Mouse (Mus musculus) liver, embryonic 15.5 days (tissue): Measurements from ENCODE around the gene Atp2b4. TPM values are rescaled to one million over a fixed set of nuclear protein-coding genes. Genes with fewer than 3 reads are reported as not detected.

ENCODE experiments used
- ATAC-seq: fragments of 200-750 bp; cut with Nextera tagmentation; 2 replicates; pipeline ENCODE4 v1.8.0; 2017; ENCODE audit warnings: moderate number of reproducible peaks, mild to moderate bottlenecking, moderate library complexity; ENCODE audit not compliant: insufficient read depth
- H3K27ac ChIP-seq: fragments of 300-500 bp; sonication (generic); replicated peaks from 2 replicates; pipeline ENCODE4 v1.5.1; 2015; ENCODE audit warnings: mild to moderate bottlenecking, inconsistent platforms
- H3K27me3 ChIP-seq: fragments of 300-500 bp; sonication (generic); 2 replicates; pipeline ENCODE4 v1.6.1; 2015; ENCODE audit warnings: mild to moderate bottlenecking, inconsistent platforms
- H3K36me3 ChIP-seq: fragments of 300-500 bp; sonication (generic); replicated peaks from 2 replicates; pipeline ENCODE4 v1.6.1; 2015; ENCODE audit warnings: moderate library complexity, mild to moderate bottlenecking, inconsistent platforms
- H3K4me1 ChIP-seq: fragments of 300-500 bp; sonication (generic); replicated peaks from 2 replicates; pipeline ENCODE4 v1.6.1; 2015; ENCODE audit warnings: inconsistent platforms
- H3K4me2 ChIP-seq: fragments of 300-500 bp; sonication (generic); 2 replicates; pipeline ENCODE4 v1.6.1; 2015; ENCODE audit warnings: moderate library complexity, mild to moderate bottlenecking, inconsistent platforms
- H3K4me3 ChIP-seq: fragments of 300-500 bp; sonication (generic); replicated peaks from 2 replicates; pipeline ENCODE4 v1.5.1; 2015; ENCODE audit warnings: mild to moderate bottlenecking, inconsistent platforms
- H3K9ac ChIP-seq: fragments of 300-500 bp; sonication (generic); 2 replicates; pipeline ENCODE4 v1.6.1; 2015; ENCODE audit warnings: moderate library complexity, mild to moderate bottlenecking, inconsistent platforms
- H3K9me3 ChIP-seq: fragments of 300-500 bp; sonication (generic); replicated peaks from 2 replicates; pipeline ENCODE4 v1.6.1; 2016; ENCODE audit warnings: inconsistent platforms
- WGBS: fragments of 180-500 bp; shearing (Covaris S2); methylation state at CpG from one replicate; pipeline ENCODE4 v1.1.7; 2015; ENCODE audit warnings: mixed read lengths; ENCODE audit not compliant: insufficient replicate concordance; 5-methylcytosine and 5-hydroxymethylcytosine counted together
- microRNA-seq: library from miRNA; unstranded; fragments of <30 nt; microRNA quantifications from one replicate; pipeline ENCODE4, GENCODE M21; 2016
- polyA plus RNA-seq: library from polyadenylated mRNA; unstranded; fragments of >200 nt; fragmentation: Nextera tagmentation; extraction: Ambion mirVana; gene quantifications from 2 replicates; pipeline ENCODE4 v1.2.1, GENCODE M21; 2015

The Atp2b4 gene
- polyA plus RNA-seq, 1 experiment from 2014 or later: 37.6 TPM

GRCm38 (mm10) chr1:133656811-133657210 lies 144.0 kb downstream of the Atp2b4 start:
- ATAC-seq: no peak
- peaks cover 45% of the 10 kb centered on the region for H3K36me3 ChIP-seq

DNA sequence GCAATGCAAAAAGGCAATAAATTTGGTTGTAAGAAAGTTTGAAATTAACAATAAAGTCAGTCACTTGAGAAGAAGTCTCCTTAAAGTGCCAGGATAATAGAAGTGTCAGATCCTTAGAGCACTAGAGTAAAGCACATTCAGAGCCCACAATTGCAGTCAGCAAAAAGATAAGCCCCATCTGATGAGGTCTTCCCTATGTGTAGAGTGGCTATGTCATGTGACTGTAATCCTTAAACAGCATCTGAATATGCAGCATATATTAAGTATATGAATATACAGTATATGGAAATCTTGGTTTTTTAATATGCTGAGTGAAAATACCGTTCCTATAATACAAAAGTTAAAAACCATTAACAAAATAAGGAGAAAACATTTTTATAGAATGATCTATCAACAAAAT lies 147.8 kb downstream of the Atp2b4 start:
- peaks cover 30% of the 10 kb centered on the region for H3K4me1 ChIP-seq
- H3K9me3 ChIP-seq: no peaks in the 10 kb centered on the region
- no peak for ATAC-seq
- H3K9ac ChIP-seq: no peak overlapping the region
- H3K27ac ChIP-seq: no peak overlapping the region
- H3K4me2 ChIP-seq: no peak overlapping the region
- peaks cover 44% of the 10 kb centered on the region for H3K36me3 ChIP-seq
- WGBS: 88% methylated on average over 1 of the region's 1 CpGs
- H3K27me3 ChIP-seq: no peaks in the 10 kb centered on the region
- no peak overlapping the region for H3K4me3 ChIP-seq

More at GRCm38 (mm10) chr1:133656811-133657210, 144.0 kb downstream of the Atp2b4 start:
- no peak overlapping the region for H3K4me3 ChIP-seq
- no peak overlapping the region for H3K9ac ChIP-seq
- no peaks in the 10 kb centered on the region for H3K27me3 ChIP-seq
- no peak overlapping the region for H3K4me2 ChIP-seq
- peaks cover 38% of the 10 kb centered on the region for H3K4me1 ChIP-seq
- WGBS: 74% methylated on average over 5 of the region's 5 CpGs
- no peaks in the 10 kb centered on the region for H3K9me3 ChIP-seq
- no peak overlapping the region for H3K27ac ChIP-seq

DNA sequence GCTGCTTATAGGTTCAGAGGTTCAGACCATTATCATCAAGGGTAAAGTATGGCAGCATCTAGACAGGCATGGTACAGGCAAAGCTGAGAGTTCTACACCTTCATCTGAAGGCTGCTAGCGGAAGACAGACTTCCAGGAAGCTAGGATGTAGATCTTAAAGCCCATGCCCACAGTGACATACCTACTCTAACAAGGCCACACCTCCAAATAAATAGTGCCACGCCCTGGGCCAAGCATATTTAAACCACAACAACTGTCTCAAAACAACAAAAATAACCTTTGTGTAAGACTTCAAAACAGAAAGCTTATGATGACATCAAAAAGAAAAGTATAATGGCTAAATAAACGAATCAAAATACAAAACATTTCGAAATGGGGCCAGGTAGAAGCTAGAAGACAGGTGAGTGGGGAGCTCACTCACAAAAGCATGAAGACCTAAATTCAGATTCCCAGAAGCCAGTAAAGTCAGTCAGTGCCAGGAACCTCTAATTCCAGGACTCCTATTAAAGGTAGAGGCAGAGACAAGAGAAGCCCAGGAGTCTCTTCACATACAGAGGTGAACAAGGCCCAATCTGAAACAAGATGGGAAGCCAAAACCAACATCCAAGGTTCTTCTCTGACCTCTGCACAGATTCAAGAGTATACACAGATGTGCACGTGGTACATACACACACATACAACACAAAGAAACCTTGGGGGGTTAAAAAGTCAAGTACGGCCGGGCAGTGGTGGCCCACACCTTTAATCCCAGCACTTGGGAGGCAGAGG lies 150.4 kb downstream of the Atp2b4 start:
- Histone ChIP-seq H3K36me3 (peaks cover 47% of the 10 kb centered on the region), H3K27ac (no peak overlapping the region)

More for the DNA sequence above, 150.4 kb downstream of the Atp2b4 start:
- no peak for ATAC-seq
- no peak overlapping the region for H3K4me2 ChIP-seq
- no peak overlapping the region for H3K9ac ChIP-seq
- no peak overlapping the region for H3K4me3 ChIP-seq
- WGBS: 83% methylated on average over 7 of the region's 7 CpGs
- peaks cover 14% of the 10 kb centered on the region; the same call in 1 of the 2 replicates for H3K4me1 ChIP-seq
- no peaks in the 10 kb centered on the region for H3K27me3 ChIP-seq
- no peaks in the 10 kb centered on the region for H3K9me3 ChIP-seq

Small RNA genes lying within 50 kb of the gene (microRNA-seq; reads per million reads assigned to microRNA genes)
- 1.0 reads per million for gene Mir6903

Other genes starting within 250 kb of the Atp2b4 start
- gene Snrpe, start 190.8 kb downstream of the Atp2b4 start, polyA plus RNA-seq: 292 and 335 TPM in 2 replicates
- gene Zbed6, start 140.2 kb downstream of the Atp2b4 start, polyA plus RNA-seq: not detected in 2 replicates
- gene Gm38394, start 139.7 kb downstream of the Atp2b4 start, polyA plus RNA-seq: 1.3 TPM in 2 replicates
- 0.58 and 0.70 TPM in 2 replicates for gene Lax1, start 110.9 kb downstream of the Atp2b4 start, polyA plus RNA-seq
- gene Optc, start 107.0 kb upstream of the Atp2b4 start, polyA plus RNA-seq: 0.08 and 0.13 TPM in 2 replicates
- 3.5 and 3.7 TPM in 2 replicates for gene Prelp, start 120.4 kb upstream of the Atp2b4 start, polyA plus RNA-seq
- gene Fmod, start 236.2 kb upstream of the Atp2b4 start, polyA plus RNA-seq: 2.6 and 3.3 TPM in 2 replicates